Mouse (Mus musculus): ENCODE measurements around the gene Tmem88. TPM values are rescaled to one million over a fixed set of nuclear protein-coding genes. Genes with fewer than 3 reads are reported as not detected.

The Tmem88 gene
- total and polyA plus RNA-seq, 3 experiments = 0.16 to 0.25 TPM; not detected in 1

- H3K27ac ChIP-seq (ENCODE audit: insufficient read depth, low read depth) = no peak overlapping the region
- H3K79me2 ChIP-seq (replicated peaks; ENCODE audit: control insufficient read depth, extremely low read depth, insufficient read depth, poor library complexity, severe bottlenecking) = peaks cover 13% of the 10 kb centered on the region
- no peak overlapping the region for H3K4me2 ChIP-seq (ENCODE audit: insufficient read depth, low read depth, poor library complexity, severe bottlenecking)
- DNase-seq (ENCODE audit: extremely low read depth) = no peak
- H3K27me3 ChIP-seq (replicated peaks) = no peaks in the 10 kb centered on the region
- no peak overlapping the region for H3K4me3 ChIP-seq (replicated peaks in 1 of 3; ENCODE audit: low read depth in 2 of 3, low read length in 2 of 3, poor library complexity in 1 of 3)
- H3K4me1 ChIP-seq (ENCODE audit: control insufficient read depth in 1 of 2, insufficient read depth in 2 of 2) = peaks cover 5 to 21% of the 10 kb centered on the region in 2 experiments; a peak in 2 of 4 replicates
- peaks cover 40 to 55% of the 10 kb centered on the region in 2 experiments for H3K36me3 ChIP-seq (replicated peaks in 1 of 2; ENCODE audit: control insufficient read depth in 1 of 2, insufficient read depth in 1 of 2, low read length in 1 of 2)
- in situ Hi-C loops (cut with MboI; ENCODE audit: low pct_ligation_motif_present, low pct_unique_long_range_greater_than_20kb, low sequenced_read_pairs) (loop anchor here (5.0 kb wide), 2 partner anchors 34 to 131 kb away; no protein-coding TSS in a partner anchor), dilution Hi-C loops (cut with MboI; ENCODE audit: extremely low pct_ligation_motif_present, extremely low pct_unique_long_range_greater_than_20kb, low sequenced_read_pairs) (no loop called here)
- no peak overlapping the region for H3K9ac ChIP-seq (ENCODE audit: insufficient read depth, low read depth)
- TF ChIP-seq TCF12 (IDR thresholded peaks at IDR 0.05; ENCODE audit: low read depth, low read length) (no peak), USF1 (IDR thresholded peaks at IDR 0.05; ENCODE audit: low read depth, low read length) (no peak), ETS1 (conservative IDR thresholded peaks at IDR 0.05; ENCODE audit: low read depth, low read length) (no peak), KAT2A (IDR thresholded peaks at IDR 0.05; ENCODE audit: insufficient replicate concordance, low read length) (no peak), ZKSCAN1 (IDR thresholded peaks at IDR 0.05; ENCODE audit: borderline replicate concordance, low read depth, low read length) (no peak), E2F4 (IDR thresholded peaks at IDR 0.05; ENCODE audit: insufficient replicate concordance, low read depth, low read length) (no peak), IRF4 (IDR thresholded peaks at IDR 0.05; ENCODE audit: low read depth, low read length) (no peak), CTCF (conservative IDR thresholded peaks at IDR 0.05 in 1 of 2, IDR thresholded peaks at IDR 0.05 in 1 of 2; ENCODE audit: low read depth in 2 of 2, low read length in 2 of 2) (no peak), CHD2 (IDR thresholded peaks at IDR 0.05; ENCODE audit: low read length) (no peak)
- no peaks in the 10 kb centered on the region for H3K9me3 ChIP-seq (replicated peaks; ENCODE audit: low read length)
Observed at GRCm38 (mm10) chr11:69398486-69399200, 609 bp upstream of the Tmem88 start.

GRCm38 (mm10) chr11:69397581-69398057 lies 415 bp downstream of the Tmem88 start:
- H3K4me2 ChIP-seq (ENCODE audit: insufficient read depth, low read depth, poor library complexity, severe bottlenecking) = no peak overlapping the region
- no peak overlapping the region for H3K9ac ChIP-seq (ENCODE audit: insufficient read depth, low read depth)
- TF ChIP-seq RCOR1 (conservative IDR thresholded peaks at IDR 0.05; ENCODE audit: low read depth, low read length) = no peak
- TF ChIP-seq TBP (conservative IDR thresholded peaks at IDR 0.05; ENCODE audit: low read depth, low read length) = no peak
- TF ChIP-seq MEF2A (IDR thresholded peaks at IDR 0.05; ENCODE audit: borderline replicate concordance, low read depth, low read length) = no peak
- TF ChIP-seq ELF1 (IDR thresholded peaks at IDR 0.05; ENCODE audit: low read depth, low read length) = no peak
- TF ChIP-seq GABPA (IDR thresholded peaks at IDR 0.05; ENCODE audit: insufficient replicate concordance, low read depth, low read length) = no peak
- TF ChIP-seq ZMIZ1 (IDR thresholded peaks at IDR 0.05; ENCODE audit: low read depth, low read length) = 0 out of 2 replicates have a peak, but pooled peaks have one; percentile 1
- H3K27ac ChIP-seq (ENCODE audit: insufficient read depth, low read depth) = no peak overlapping the region
- H3K4me1 ChIP-seq (ENCODE audit: control insufficient read depth in 1 of 2, insufficient read depth in 2 of 2) = peaks cover 5 to 22% of the 10 kb centered on the region in 2 experiments; a peak in 2 of 4 replicates
- no peaks in the 10 kb centered on the region for H3K27me3 ChIP-seq (replicated peaks)
- no peaks in the 10 kb centered on the region for H3K9me3 ChIP-seq (replicated peaks; ENCODE audit: low read length)
- peaks cover 13% of the 10 kb centered on the region for H3K79me2 ChIP-seq (replicated peaks; ENCODE audit: control insufficient read depth, extremely low read depth, insufficient read depth, poor library complexity, severe bottlenecking)
- H3K36me3 ChIP-seq (replicated peaks in 1 of 2; ENCODE audit: control insufficient read depth in 1 of 2, insufficient read depth in 1 of 2, low read length in 1 of 2) = peaks cover 37 to 50% of the 10 kb centered on the region in 2 experiments
- in situ Hi-C loops (cut with MboI; ENCODE audit: low pct_ligation_motif_present, low pct_unique_long_range_greater_than_20kb, low sequenced_read_pairs) = loop anchor here (5.0 kb wide), 2 partner anchors 35 to 130 kb away; no protein-coding TSS in a partner anchor
- no peak overlapping the region for H3K4me3 ChIP-seq (replicated peaks in 1 of 3; ENCODE audit: low read depth in 2 of 3, low read length in 2 of 3, poor library complexity in 1 of 3)
- dilution Hi-C loops (cut with MboI; ENCODE audit: extremely low pct_ligation_motif_present, extremely low pct_unique_long_range_greater_than_20kb, low sequenced_read_pairs) = no loop called here
- no peak for DNase-seq (ENCODE audit: extremely low read depth)

Data from CH12.LX (cell line).